Mouse (Mus musculus) embryonic facial prominence, embryonic 14.5 days (tissue): ENCODE data around the gene Ugt1a7c. TPM values are rescaled to one million over a fixed set of nuclear protein-coding genes. Genes with fewer than 3 reads are reported as not detected.
A peak's percentile ranks its signal among the peaks of the same experiment; 100 is the strongest.
"Not testable (repeated sequence)": the region's sequence is repeated elsewhere in the genome, so short reads cannot be mapped to it uniquely, and the experiment has no call there.

Source experiments
- ATAC-seq: fragments of 200-750 bp; cut with Nextera tagmentation; 2 replicates; pipeline ENCODE4 v1.8.0; 2017; ENCODE audit warnings: low read depth, moderate number of reproducible peaks, moderate TSS enrichment
- DNase-seq: peaks from one replicate; pipeline ENCODE4 v3.0.0-alpha.2; 2015; ENCODE audit warnings: low spot score
- H3K27ac ChIP-seq: fragments of 300-500 bp; sonication (generic); replicated peaks from 2 replicates; pipeline ENCODE4 v1.5.1; 2014; ENCODE audit warnings: low read depth, mild to moderate bottlenecking, low read length, moderate library complexity
- H3K27me3 ChIP-seq: fragments of 300-500 bp; sonication (generic); replicated peaks from 2 replicates; pipeline ENCODE4 v1.6.1; 2014; ENCODE audit warnings: low read length; ENCODE audit not compliant: control insufficient read depth, insufficient read depth
- H3K36me3 ChIP-seq: fragments of 300-500 bp; sonication (generic); 2 replicates; pipeline ENCODE4 v1.6.1; 2014; ENCODE audit warnings: low read length, mixed read lengths; ENCODE audit not compliant: control insufficient read depth, insufficient read depth
- H3K4me1 ChIP-seq: fragments of 300-500 bp; sonication (generic); 2 replicates; pipeline ENCODE4 v1.6.1; 2014; ENCODE audit warnings: antibody characterized with exemption, low read length; ENCODE audit not compliant: control insufficient read depth, insufficient read depth
- H3K4me2 ChIP-seq: fragments of 300-500 bp; sonication (generic); 2 replicates; pipeline ENCODE4 v1.6.1; 2014; ENCODE audit warnings: low read depth, mild to moderate bottlenecking, low read length, moderate library complexity, mixed read lengths
- H3K4me3 ChIP-seq: fragments of 300-500 bp; sonication (generic); 2 replicates; pipeline ENCODE4 v1.5.1; 2014; ENCODE audit warnings: low read depth, mild to moderate bottlenecking, low read length
- H3K9ac ChIP-seq: fragments of 300-500 bp; sonication (generic); 2 replicates; pipeline ENCODE4 v1.6.1; 2014; ENCODE audit warnings: low read depth, mild to moderate bottlenecking, low read length, moderate library complexity, mixed read lengths
- H3K9me3 ChIP-seq: fragments of 300-500 bp; sonication (generic); 2 replicates; pipeline ENCODE4 v1.6.1; 2016; ENCODE audit warnings: low read length; ENCODE audit not compliant: control insufficient read depth
- WGBS: fragments of 180-500 bp; shearing (Covaris S2); extraction: QIAGEN DNeasy Blood & Tissue Kit; methylation state at CpG from one replicate; pipeline ENCODE4 v1.1.7; 2014; 5-methylcytosine and 5-hydroxymethylcytosine counted together
- polyA plus RNA-seq: library from polyadenylated mRNA; unstranded; fragments of >200 nt; fragmentation: Nextera tagmentation; extraction: Ambion mirVana; gene quantifications from 2 replicates; pipeline ENCODE4 v1.2.1, GENCODE M21; 2014

The Ugt1a7c gene
- polyA plus RNA-seq, 1 experiment from 2014 or later: 3.9 TPM

- Histone ChIP-seq H3K4me3 (no peak overlapping the region), H3K27ac (no peak overlapping the region), H3K4me1 (no peaks in the 10 kb centered on the region), H3K4me2 (no peak overlapping the region), H3K9me3 (peaks cover 36% of the 10 kb centered on the region), H3K9ac (no peak overlapping the region), H3K36me3 (no peaks in the 10 kb centered on the region), H3K27me3 (no peaks in the 10 kb centered on the region)
- WGBS: 71% methylated on average over 9 of the region's 9 CpGs
- DNase-seq (peak; percentile 13), ATAC-seq (no peak)
Observed at GRCm38 (mm10) chr1:88218051-88218450, 123.2 kb downstream of the Ugt1a7c start.

- ATAC-seq (no peak), DNase-seq (peak; percentile 20)
- H3K27ac ChIP-seq: no peak overlapping the region
- H3K9me3 ChIP-seq: peaks cover 31% of the 10 kb centered on the region
- H3K4me2 ChIP-seq: no peak overlapping the region
- no peak overlapping the region for H3K9ac ChIP-seq
- no peaks in the 10 kb centered on the region for H3K27me3 ChIP-seq
- H3K4me3 ChIP-seq: no peak overlapping the region
- H3K4me1 ChIP-seq: no peaks in the 10 kb centered on the region
- no peaks in the 10 kb centered on the region for H3K36me3 ChIP-seq
- 44% methylated on average over 4 of the region's 4 CpGs for WGBS
Observed at GRCm38 (mm10) chr1:88218591-88218990, 123.7 kb downstream of the Ugt1a7c start.

GRCm38 (mm10) chr1:88219054-88219453 is 124.2 kb downstream of the Ugt1a7c start:
- H3K9me3 ChIP-seq: peaks cover 26% of the 10 kb centered on the region
- peak; percentile 12 for DNase-seq
- H3K36me3 ChIP-seq: no peaks in the 10 kb centered on the region
- no peak overlapping the region for H3K27ac ChIP-seq
- 23% methylated on average over 1 of the region's 1 CpGs for WGBS
- H3K9ac ChIP-seq: no peak overlapping the region
- ATAC-seq: no peak
- no peak overlapping the region for H3K4me2 ChIP-seq
- H3K27me3 ChIP-seq: no peaks in the 10 kb centered on the region
- H3K4me3 ChIP-seq: no peak overlapping the region
- H3K4me1 ChIP-seq: no peaks in the 10 kb centered on the region

GRCm38 (mm10) chr1:88220336-88220735 is 125.5 kb downstream of the Ugt1a7c start:
- Histone ChIP-seq H3K9me3 (peaks cover 15% of the 10 kb centered on the region), H3K9ac (no peak overlapping the region), H3K27me3 (no peaks in the 10 kb centered on the region), H3K4me2 (no peak overlapping the region), H3K4me1 (no peaks in the 10 kb centered on the region), H3K27ac (no peak overlapping the region), H3K36me3 (no peaks in the 10 kb centered on the region), H3K4me3 (no peak overlapping the region)
- peak; percentile 48 for DNase-seq
- ATAC-seq: no peak

GRCm38 (mm10) chr1:88222216-88222615 is 127.4 kb downstream of the Ugt1a7c start:
- Histone ChIP-seq H3K27ac (no peak overlapping the region), H3K27me3 (no peaks in the 10 kb centered on the region), H3K9ac (no peak overlapping the region), H3K9me3 (peaks cover 25% of the 10 kb centered on the region), H3K36me3 (no peaks in the 10 kb centered on the region), H3K4me1 (no peaks in the 10 kb centered on the region), H3K4me3 (no peak overlapping the region), H3K4me2 (no peak overlapping the region)
- 44% methylated on average over 2 of the region's 2 CpGs for WGBS
- DNase-seq (peak; percentile 4), ATAC-seq (no peak)

- not testable (repeated sequence) for H3K4me1 ChIP-seq, H3K27ac ChIP-seq, ATAC-seq, H3K4me2 ChIP-seq, H3K27me3 ChIP-seq, DNase-seq, H3K4me3 ChIP-seq, H3K9ac ChIP-seq, H3K36me3 ChIP-seq
- peaks cover 34% of the 10 kb centered on the region for H3K9me3 ChIP-seq
Observed at GRCm38 (mm10) chr1:88223011-88223515, 128.2 kb downstream of the Ugt1a7c start.

GRCm38 (mm10) chr1:88223591-88223990 is 128.7 kb downstream of the Ugt1a7c start:
- DNase-seq (no peak), ATAC-seq (no peak)
- H3K9me3 ChIP-seq: peaks cover 39% of the 10 kb centered on the region
- WGBS: 43% methylated on average over 1 of the region's 1 CpGs
- H3K9ac ChIP-seq: no peak overlapping the region
- no peak overlapping the region for H3K4me2 ChIP-seq
- no peaks in the 10 kb centered on the region for H3K36me3 ChIP-seq
- H3K4me1 ChIP-seq: no peaks in the 10 kb centered on the region
- H3K27me3 ChIP-seq: no peaks in the 10 kb centered on the region
- no peak overlapping the region for H3K27ac ChIP-seq
- no peak overlapping the region for H3K4me3 ChIP-seq

GRCm38 (mm10) chr1:88224029-88224776 is 129.3 kb downstream of the Ugt1a7c start:
- no peaks in the 10 kb centered on the region for H3K27me3 ChIP-seq
- DNase-seq: no peak
- H3K4me3 ChIP-seq: no peak overlapping the region
- ATAC-seq: no peak
- no peak overlapping the region for H3K4me2 ChIP-seq
- H3K9ac ChIP-seq: no peak overlapping the region
- H3K27ac ChIP-seq: no peak overlapping the region
- peaks cover 45% of the 10 kb centered on the region for H3K9me3 ChIP-seq
- H3K4me1 ChIP-seq: no peaks in the 10 kb centered on the region
- 69% methylated on average over 2 of the region's 2 CpGs for WGBS
- H3K36me3 ChIP-seq: no peaks in the 10 kb centered on the region

GRCm38 (mm10) chr1:88225301-88225700 is 130.4 kb downstream of the Ugt1a7c start:
- not testable (repeated sequence) for H3K4me2 ChIP-seq, H3K4me3 ChIP-seq, H3K27me3 ChIP-seq, ATAC-seq, H3K27ac ChIP-seq, DNase-seq, H3K36me3 ChIP-seq, H3K4me1 ChIP-seq, H3K9ac ChIP-seq
- H3K9me3 ChIP-seq: peaks cover 56% of the 10 kb centered on the region
- WGBS: 36% methylated on average over 2 of the region's 2 CpGs
